Mouse (Mus musculus): ENCODE measurements around the gene Gpa33.

- TF ChIP-seq MYOD1 (IDR thresholded peaks at IDR 0.05; ENCODE audit: control insufficient read depth in 1 of 3, insufficient read length in 2 of 3, low read depth in 2 of 3) (no peak), MAX (IDR thresholded peaks at IDR 0.05; ENCODE audit: low read depth) (no peak), POLR2A (IDR thresholded peaks at IDR 0.05; ENCODE audit: insufficient read length, low read depth) (no peak)
These were observed 79.3 kb downstream of the Gpa33 start for GRCm38 (mm10) chr1:166209371-166209770.

Measured in myocyte (in vitro differentiated cells).